Mouse (Mus musculus) cerebellum, adult 9-11 months (tissue): ENCODE results near the gene Sos1.

Source experiments
- DNase-seq: peaks from one replicate; pipeline ENCODE4 v3.0.0; 2022

Sos1 gene

DNA sequence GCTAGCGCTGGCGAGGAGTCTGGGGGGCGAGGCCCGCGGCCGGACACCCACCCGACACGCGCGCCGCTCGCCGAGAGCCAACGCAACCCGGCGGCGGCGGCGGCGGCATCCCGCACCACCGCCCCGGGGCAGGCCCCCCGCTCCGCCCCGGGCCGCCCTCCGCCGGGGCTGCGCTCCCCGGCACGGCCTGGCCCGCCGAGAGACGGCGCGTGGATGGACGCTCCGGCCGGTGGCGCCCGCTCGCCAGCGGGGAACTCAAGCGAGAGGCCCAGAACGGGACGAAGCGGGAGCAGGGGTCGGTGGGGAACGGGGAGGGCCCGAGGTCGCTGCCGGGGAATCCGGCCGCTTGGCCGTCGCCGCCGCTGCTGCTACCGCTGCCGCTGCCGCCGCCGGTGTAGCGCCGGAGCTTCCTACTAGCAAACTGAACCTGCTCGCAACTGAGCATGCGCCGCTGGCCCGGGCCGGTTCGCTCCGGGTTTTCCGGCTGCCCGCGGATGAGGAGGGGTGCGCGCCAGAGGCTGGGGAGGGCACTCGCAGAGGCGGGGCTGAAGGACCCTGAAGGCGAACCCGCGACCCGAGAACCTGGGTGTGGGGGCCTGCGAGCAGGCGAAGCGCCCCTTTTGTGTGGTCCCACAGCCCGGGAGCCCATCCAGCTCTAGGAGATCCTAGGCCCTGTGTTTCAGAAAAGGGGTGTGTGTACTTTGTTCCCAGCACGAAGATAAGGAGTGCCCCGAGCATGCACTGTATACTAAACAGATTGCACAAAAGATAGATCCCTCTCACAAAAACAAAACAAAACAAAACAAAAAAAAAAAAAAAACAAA lies at the start of gene Sos1:
TSS of gene Sos1 (minus strand) at position 423 of the 824 bp plus-strand sequence.
- DNase-seq = peak; percentile 96

DNA sequence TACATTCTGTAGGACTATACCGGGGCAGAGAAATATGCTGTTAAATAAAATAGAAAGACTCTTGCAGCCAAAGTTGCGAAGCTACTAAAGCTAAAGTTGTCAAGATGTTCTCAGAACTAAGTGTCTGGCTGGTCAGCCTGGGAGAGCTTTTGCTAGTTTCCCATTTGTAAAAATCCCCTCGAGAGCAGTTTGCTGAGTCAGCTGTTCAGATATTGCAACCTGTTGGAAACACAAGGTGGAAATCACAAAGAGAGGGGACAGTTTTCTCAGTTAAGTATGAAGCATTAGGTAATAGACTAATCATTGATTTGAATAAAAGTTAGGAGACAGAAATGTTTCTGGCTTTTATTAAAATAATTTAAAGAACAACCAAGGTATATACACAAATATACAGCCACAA lies 43.0 kb upstream of the Sos1 start:
- DNase-seq = no peak

DNA sequence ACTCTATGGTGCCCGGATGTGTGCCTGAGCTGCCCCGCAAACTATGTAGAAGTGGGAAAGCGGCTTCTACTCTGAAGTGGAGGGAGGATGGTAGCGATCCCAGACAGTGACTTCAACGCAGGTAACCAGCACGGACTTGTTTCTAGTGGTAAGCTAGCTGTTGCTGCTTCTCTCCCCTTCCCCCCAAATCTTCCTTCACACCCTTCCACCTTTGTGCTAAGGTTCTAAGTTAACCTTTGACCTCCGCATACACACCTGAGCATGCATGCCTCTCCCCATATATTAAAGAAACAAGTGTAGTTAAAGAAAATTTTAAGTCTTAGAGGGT lies 41.9 kb upstream of the Sos1 start:
- no peak for DNase-seq

DNA sequence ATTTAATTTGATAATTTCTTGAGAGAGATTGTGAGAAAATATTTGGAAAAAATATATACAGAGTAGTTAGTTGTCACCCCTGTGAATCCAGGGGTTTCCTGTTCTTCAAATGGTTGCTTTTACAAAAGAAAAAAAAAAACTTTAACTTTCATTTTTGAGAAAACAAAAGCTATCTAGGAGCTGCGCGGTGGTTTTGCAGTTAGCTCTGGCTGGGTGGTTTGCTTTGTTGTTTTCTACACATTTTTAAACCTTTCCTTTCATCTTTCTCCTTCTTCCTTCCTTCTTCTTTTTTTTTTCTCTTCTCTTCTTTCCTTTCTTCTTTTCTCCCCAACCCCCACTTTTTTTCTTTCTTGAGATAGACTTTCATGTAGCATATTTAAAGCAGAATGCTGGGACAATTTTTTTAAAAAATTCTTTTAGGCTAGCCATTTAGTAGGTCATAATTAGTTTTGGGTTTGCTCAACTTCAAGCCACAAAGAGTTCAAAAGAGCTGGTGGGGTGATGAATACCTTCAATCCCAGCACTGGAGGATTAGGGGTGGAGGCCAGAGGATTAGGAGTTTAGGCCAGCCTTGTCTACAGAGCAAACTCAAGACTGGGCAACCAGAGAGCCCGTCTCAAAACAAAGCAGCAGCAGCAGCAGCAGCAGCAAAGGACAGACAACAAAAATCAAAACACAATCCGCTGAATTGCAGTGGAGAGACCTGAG lies 41.4 kb upstream of the Sos1 start:
- no peak for DNase-seq

DNA sequence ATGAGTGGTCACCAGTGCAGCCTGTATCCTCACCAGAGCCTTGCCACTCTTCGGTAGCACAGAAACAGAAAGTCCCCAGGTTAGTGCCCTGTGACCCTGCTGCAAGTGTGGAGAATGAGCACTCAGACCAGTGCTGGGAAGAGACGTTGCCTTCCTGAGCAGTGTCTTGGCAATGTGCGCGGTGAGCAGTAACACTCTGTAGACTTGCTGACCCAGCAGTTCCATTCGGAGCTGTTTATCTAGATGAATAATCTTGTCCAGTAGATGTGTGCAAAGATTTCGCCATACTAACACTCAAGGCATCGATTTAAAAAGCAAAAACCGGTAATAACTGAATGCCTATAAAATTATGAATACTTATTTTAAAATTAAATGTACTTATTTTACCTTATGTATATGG lies 40.3 kb upstream of the Sos1 start:
- DNase-seq = no peak

DNA sequence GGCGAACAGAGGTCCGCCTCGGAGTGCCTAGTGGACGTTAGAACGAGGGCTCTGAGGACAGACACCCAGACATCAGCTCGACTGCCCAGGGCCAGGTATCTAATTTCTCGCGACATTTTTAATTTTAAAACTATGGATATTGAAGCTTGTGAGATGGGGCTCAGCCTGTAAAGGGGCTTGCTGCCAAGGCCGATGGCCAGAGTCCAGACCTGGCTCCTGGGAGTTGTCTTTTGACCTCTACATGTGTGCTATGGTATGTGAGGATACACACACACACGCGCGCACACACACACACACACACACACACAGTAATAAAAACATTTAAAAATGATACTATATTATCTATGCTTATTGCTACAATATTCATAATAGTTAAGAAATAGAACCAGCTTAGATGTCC lies 38.6 kb upstream of the Sos1 start:
- no peak for DNase-seq

DNA sequence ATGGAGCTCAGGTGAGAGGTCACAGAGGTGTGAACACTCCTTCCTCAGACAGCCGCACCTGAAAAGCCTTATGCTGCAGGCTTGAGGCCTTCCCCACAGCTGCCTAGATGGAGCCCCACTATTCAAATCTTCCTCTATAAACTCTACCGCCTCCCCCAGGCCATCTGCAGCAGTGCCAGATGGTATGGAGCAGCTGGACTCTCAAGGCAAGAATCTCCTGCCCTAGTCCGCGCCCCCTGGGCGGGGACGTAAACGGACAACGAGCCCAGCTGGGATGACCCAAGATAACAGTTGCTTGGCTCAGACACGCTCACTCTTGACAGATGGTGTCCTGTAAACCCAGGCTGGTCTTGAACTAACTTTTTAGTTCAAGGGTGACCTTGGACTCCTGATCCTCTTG lies 37.0 kb upstream of the Sos1 start:
- DNase-seq = no peak

DNA sequence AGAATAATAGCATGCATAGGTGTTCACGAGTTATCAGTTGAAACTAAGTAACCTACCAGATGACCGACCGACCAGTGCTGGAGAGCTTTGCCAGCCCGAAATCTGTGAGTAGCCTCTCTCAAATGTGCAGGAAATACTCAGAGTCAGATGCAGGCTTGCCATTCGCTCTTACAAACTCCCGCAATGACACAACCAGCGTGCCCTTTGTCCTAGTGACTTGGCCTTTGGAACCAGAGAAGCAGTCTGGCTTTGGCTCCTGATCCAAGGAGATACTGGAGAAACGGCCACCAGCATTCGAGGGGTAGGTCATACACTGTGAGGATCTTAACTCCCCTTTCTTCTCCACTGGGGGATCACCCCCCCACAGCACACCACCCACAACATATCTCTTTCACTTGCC lies 35.7 kb upstream of the Sos1 start:
- no peak for DNase-seq

DNA sequence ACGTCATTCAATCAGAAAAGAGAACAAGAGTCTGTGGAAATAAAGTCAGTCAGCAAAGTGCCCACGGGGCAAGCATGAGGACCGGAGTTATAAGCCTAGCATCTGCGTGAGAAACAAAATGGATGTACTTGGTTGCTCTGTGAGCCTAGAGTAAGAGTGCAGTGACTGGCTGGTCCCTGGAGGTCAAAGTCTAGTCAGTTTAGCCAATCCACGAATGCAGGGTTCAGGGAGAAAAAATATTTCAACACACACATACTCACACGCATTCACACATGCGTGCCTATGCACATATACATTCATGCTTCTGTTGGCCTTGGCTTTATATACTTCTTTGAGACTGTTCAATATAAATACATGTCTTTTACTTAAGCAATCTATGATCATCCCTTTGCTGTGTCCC lies 35.3 kb upstream of the Sos1 start:
- no peak for DNase-seq

DNA sequence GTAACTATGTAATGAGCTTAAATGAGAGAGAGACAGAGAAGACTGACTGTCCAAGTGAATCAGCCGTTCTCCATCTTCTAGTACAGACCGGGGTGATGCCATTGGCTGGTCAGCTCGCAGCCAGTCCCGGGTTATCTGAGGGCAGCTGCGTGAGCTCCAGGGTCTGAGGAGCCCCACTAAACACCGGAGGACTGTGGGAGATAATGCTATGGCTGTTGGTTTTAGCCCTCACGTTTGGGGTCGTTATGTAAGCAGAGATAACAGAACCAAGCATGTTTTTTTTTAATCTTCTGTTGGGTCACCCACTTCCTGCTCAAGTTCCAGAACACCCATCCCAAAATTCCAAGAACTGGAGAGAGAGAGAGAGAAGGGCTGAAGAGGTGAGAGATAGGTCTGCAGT lies 33.5 kb upstream of the Sos1 start:
- no peak for DNase-seq

DNA sequence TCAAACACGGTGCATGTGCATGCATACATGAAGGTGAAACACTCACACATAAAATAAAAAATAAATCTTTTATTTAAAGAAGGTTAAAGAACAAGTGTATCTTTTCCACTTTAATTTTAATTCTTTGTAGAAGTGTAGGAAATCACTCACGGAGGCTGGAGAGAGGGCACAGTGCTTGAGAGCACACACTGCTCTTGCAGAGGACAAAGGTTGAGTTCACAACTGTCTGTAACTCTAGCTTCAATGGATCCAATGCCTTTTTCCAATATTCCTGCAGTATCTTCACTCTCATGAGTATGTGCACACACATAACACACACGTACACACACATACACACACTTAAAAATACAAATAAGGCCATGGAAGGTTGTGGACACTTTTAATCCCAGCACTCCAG lies 30.2 kb upstream of the Sos1 start:
- no peak for DNase-seq

DNA sequence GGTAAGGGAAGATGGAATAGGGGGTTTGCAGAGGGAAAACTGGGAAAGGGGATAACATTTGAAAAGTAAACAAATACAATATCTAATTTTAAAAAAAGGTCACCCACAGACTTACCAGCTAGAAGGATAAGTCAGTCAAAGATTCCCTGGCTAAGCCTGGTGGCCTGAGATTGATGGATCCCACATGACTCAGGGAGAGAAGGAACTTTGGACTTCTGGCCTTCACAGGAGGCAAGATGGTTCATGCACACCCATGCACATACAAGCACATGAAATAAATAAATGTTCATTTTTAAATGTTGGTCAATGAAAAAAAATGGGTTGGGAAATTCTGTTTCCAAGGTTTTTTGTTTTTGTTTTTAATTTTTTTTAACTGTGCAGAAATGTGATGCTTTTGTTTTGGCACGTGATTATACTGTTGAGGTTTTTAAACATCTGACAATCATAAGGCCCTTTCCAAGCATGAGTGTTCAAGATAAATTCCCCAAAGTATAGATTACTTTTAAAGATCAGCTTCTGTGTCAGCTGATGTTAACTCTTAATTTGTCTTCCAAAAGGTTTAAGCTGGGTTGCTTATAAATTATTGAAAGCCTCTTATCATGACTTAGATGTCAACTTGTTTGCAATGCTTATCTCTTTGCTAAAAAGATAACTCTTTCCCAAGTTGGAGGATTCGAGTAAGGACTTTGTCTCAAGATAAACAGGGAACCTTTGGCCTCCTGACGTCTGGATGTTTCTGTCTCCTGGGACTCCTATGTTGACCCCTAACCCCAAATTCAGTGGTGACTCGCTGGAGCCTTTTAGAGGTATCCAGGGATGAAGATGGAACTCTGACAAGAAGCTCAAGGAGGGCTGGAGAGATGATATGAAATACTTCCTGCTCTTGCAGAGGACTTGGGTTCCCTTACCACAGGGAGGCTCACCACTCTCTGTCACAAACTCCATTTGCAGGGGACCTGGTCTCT lies 29.5 kb upstream of the Sos1 start:
- DNase-seq = no peak

DNA sequence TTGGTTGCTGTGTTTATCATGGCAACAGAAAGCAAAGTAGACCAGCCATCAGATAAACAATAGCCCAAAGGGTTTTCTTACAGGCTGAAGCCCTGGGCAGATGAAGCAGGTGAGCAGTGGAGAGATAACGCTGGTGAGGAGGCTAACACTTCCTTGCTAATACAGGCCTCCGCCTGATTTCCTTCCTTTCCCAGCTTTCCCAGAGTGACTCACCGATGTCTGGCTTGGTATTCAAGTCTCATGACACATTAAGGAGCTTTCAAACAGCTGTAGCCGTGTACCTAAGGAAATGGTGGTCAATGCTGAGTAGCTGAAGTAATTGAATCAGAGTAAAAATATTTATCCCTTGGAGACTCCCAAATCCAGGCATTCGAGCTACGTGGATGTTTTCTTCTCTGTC lies 25.5 kb upstream of the Sos1 start:
- no peak for DNase-seq

DNA sequence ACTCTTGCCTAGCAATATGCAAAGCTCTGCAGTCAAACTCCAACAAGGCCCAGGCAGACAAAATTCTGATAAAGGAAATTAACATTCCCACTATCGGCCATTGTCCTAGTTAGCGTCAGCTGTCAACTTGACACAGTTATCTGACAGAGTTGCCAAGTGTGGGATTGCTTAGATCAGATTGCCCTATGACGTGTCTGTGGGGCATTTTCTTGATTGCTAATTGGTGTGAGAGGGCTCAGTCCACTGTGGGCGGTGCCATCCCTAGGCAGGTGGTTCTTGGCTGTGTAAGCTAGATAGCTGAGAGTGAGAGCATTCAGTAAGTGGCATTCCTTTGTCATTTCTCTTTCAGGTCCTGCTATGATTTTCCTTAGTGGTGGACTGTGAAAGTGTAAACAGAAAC lies 25.1 kb upstream of the Sos1 start:
- DNase-seq = no peak

DNA sequence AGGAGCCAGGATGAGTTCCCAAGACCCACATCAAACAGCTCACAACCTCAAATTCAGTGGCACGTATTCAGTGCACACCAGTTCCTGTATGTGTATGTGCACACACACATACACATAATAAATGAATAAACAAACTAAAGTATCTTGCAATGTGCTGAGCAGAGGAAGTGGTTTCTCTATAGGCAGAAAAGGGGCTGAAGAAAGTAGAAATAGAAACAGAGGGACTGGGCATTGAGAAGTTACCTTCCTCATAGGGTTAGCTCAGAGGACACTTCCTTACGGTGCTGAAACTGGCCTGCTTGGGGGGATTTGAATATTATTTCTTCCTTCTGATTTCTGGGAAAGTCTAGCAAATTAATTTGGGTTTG lies 21.5 kb upstream of the Sos1 start:
- DNase-seq = no peak

DNA sequence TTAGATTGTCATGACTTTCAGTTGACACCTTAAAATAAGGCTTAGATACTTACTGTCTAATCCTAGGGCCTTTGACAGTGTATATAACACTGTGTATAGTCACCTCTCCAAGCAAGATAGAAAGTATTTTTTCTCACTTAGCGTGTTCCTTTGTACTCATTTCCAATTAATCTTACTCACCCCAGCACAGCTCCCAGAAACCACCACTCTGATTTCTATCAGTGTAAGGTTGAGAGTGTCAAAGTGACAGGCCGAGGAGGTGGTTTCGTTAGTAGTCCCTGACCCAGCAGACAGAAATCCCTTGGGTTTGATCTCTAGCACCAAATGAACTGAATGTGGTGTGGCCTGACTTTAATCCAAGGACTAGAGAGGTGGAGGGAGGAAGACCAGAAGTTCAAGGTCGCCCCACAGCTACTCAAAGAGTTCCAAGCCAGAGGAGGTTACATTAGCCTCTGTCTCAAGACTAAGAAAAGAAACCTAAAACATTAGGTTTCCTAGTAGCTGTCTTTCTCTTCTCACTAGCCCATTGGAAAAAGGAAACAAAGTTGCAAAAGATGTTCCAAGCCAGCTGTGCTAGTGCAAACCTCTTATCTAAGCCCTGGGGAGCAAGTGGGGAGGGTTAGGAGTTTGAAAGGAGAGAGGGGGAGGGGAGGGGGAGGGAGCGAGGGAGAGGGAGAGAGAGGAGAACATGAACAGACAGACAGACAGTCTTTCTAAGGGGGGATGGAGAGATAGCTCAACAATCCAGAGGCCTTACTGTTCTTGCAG lies 21.0 kb upstream of the Sos1 start:
- no peak for DNase-seq

DNA sequence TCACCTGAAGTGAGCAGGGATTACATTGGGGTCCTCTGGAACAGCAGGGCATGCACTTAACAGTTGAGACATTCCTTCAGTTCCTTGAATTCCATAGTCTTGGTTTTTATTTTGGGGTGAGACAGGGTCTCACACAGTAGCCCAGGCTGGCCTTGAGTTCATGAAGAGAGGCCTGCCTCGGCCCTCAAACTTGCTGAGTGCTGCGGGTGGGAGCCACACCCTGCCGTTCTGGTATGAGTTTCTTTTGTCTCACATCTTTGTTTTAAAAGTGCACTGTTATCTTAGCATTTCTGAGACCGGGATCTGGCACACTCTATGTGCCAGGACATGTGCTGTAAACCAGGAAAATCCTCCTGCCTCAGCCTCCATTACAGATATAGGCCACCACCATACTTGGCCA lies 19.8 kb upstream of the Sos1 start:
- DNase-seq = no peak

DNA sequence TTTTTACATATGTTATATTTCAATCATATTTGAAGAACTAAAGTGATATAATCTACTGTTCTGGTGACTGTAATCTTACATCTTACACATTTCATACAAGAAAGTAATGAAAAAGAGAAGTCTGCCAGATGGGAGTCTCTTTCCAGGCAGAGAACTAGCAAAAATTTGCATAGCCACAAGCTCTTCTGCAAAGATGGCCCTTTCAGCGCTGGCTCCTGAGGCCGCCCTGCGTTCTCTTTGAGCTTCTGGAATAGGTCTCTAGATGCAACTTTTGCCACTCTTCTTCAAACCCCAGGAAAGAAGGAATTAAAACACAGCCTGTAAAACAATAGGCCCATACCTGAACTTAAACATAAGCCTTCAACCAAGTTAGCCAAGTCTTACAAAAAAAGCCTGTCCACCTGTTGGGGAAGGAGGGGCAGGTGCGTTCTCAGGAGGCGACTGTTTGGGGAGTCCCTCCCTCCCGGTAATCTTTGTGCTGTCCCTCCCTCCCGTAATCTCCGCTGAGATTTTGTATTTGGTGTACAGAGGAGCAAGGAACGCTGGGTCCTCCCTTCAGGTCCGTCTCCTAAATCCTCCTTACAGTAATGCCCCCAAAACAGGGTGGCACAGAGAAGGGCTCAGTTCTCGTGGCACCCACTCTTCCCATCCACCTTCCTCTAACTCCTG lies 18.5 kb upstream of the Sos1 start:
- no peak for DNase-seq

DNA sequence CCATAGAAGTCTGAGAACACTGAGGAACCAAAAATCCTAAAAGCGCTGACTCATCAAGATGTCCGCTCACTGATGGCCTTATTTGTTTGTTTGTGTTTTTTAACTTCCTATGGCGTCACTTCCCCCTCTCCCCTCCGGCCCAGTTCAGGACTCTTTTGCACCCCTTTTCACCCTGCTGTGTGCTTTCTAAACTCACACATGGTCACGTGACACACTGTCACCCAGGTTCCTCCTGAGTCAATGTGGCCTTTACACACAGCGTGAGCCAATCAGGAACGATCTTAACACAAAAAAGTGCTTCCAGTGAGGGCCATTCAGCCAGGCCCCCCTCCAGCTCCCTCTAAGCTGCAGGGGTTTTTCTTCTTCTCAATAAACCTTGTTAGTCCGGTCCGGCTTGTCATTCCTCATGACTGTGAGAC lies 16.9 kb upstream of the Sos1 start:
- DNase-seq = no peak

DNA sequence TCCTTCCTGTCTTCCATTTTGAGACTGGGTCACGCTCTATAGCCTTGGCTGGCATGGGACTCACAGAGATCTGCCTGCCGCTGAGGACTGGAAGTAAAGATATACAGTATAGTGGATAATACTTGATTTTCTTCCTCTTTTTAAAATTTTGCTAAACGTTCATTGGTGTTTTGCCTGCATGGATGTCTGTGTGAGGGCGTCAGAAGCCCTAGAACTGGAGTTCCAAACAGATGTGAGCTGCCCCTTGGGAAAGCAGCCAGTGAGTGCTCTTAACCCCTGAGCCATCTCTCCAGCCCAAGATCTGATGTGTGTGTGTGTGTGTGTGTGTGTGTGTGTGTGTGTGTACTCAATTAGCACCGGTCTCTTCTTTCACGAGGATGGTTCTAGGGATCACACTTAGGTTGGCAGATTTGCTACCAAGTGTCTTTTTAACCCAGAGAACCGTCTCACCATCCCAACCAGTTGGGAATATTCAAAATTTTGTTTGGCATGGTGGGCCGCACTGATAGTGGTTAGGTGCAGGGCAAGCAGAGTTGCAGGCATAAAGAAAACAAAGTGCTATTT lies 16.4 kb upstream of the Sos1 start:
- DNase-seq = no peak

DNA sequence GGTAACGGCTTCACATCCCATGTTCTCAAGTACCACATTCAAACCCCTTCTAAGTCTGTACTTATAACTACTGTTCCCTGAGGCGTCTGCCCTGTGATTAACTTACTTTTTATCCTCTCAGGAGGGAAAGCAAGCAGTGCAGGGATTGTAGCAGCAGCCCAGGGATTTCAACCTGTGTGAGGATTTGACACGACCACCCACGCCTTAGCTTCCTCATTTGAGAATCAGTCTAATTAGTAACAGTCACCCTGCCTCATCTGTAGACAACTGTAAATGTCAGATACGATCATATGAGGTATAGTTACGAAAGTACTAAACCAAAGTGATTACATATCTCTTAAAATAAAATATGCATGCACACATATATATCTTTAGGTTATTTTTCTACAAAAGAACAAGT lies 15.9 kb upstream of the Sos1 start:
- no peak for DNase-seq

DNA sequence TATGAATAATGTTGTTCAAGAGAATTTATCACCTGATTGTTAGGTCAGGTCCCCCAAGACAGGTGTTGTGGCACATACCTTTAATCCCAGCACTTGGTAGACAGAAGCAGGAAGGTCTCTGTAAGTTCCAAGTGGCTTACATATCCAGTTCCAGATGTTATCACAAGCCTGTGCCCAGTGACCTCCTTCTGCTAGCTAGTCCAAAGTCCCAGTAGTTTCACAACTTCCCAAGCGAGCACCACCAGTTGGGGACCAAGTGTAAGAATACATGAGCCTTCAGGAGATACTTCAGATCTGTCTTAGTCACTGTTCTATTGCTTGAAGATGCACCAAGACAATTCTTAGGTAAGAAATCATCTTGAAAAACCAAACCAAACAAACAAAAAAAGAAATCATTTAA lies 13.6 kb upstream of the Sos1 start:
- DNase-seq = no peak
